Mouse (Mus musculus) layer of hippocampus, postnatal 14 days (tissue): ENCODE measurements around the gene Shld2. TPM values are rescaled to one million over a fixed set of nuclear protein-coding genes. Genes with fewer than 3 reads are reported as not detected.
A peak's percentile ranks its signal among the peaks of the same experiment; 100 is the strongest.

Experiments
- DNase-seq, 2 experiments: peaks; one replicate each; pipeline ENCODE4 v3.0.0; 2021 to 2022; ENCODE audit warnings: low spot score in 2 of 2, mixed read lengths in 1 of 2
- total RNA-seq, 2 experiments: library from RNA; stranded (reverse); gene quantifications; 2 replicates each; pipeline ENCODE4 v1.2.3; 2021

The Shld2 gene
- total RNA-seq, 2 experiments from 2014 or later = 9.7 to 14.5 TPM

- no peak for DNase-seq
These were observed 86.9 kb downstream of the Shld2 start for GRCm38 (mm10) chr14:34223362-34223898.

DNA sequence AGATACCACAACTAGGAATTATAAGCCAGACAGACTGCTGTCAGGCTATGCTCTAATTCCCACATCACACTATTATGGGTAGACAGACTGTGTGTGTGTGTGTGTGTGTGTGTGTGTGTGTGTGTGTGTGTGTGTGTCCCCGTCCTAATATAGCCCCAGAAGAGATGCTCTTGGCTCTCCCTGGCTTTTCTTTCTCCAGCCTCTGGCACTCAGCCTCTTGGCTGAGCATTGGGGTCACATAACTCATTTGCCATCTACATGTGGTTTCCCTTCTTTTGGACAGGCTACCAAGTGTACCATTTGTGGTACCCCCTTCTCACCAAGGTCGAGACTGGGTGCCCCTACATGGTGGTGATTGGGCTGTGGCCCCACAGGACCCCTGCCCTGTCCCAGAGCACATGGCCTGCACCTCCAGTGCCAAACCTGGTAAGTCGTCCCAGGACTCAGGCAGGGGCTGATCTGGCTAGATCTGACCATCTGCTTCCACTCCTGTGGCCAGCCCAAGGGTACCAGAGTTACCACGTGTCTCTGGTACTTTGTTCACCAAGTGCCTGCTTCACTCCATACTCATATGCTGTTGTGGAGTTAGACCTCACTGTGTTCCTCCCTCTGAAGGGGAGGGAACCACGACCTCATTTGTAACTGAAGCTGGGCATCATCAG, 88.7 kb downstream of the Shld2 start:
- no peak for DNase-seq

GRCm38 (mm10) chr14:34220426-34220825, 89.9 kb downstream of the Shld2 start:
- DNase-seq = no peak

DNA sequence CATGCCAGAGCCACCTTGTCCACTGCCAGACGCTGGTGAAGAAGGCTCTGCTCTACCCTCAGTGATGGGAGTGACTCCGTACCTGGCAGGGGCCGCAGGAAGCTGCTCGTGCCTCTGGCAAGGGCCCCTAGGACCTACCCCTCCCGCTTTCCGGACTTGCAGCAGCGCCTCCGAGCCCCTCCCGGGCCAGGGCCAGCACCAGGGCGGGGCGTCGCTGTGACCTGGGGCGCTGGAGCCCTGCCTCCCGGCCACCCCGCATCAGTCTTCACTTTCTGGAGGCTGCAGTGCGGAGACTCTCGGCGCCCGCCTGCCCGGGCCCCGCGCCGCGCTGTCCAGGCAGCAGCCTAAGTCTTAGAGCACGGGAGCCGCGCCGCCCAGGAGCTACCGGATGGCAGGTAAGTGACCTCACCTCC, 90.5 kb downstream of the Shld2 start:
- no peak for DNase-seq

- DNase-seq = no peak
These were observed 91.0 kb downstream of the Shld2 start, which contains the start of gene Syt15 for GRCm38 (mm10) chr14:34219295-34219694. Syt15 (plus strand) TSS chr14:34219595.

DNA sequence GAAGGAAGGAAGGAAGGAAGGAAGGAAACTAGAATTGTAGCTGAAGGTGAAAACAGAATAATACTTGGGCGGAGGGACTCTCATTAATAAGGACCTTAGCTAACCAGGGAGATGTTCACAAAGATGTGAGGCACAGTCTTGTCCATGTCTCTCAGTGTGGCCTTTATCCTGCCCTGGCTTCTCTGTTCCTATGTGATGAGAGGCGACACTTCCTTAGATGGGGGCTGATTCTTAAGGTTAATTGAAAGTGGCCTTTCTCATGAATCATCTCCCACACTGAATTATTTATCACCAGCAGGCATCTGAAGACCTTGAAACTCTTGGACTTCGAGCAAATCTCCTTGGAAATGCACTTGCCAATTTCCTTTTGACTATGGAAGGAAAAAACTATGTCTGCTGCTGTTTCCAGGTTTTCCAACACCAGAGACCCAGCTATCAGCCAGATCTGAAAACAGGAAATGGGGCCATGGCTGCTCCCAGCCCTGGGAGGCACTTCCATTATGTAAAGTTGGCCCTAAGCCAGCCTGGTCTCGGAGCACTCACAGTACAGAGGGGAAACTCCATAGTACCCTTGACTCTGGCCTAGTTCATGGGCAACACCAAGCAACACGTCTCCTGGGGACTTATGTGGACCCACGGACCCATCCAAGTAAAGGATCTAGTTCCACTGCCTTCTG, 94.7 kb downstream of the Shld2 start:
- no peak for DNase-seq

- DNase-seq = no peak
These were observed 100.4 kb downstream of the Shld2 start for GRCm38 (mm10) chr14:34209942-34210341.

- DNase-seq = no peak
These were observed 101.2 kb downstream of the Shld2 start for GRCm38 (mm10) chr14:34209080-34209479.

DNA sequence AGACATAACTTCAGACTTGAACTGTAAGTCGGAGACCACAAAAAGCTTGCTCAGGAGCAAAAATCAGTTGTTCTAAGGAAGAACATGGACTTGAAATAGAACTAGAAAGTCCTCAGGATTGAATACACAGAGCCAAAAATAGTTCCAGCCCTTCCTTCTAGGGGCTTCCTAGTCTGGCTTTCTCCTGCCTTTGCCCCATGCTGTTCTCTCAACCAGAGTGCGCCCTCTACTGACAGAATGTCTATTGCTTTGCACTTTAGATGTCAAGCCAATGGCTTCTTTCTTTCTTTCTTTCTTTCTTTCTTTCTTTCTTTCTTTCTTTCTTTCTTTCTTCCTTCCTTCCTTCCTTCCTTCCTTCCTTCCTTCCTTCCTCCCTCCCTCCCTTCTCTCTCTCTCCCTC, 101.6 kb downstream of the Shld2 start:
- DNase-seq = peak in 1 of 2 experiments; percentile 38

GRCm38 (mm10) chr14:34207996-34208395, 102.3 kb downstream of the Shld2 start:
- no peak for DNase-seq

GRCm38 (mm10) chr14:34201231-34202035, 108.9 kb downstream of the Shld2 start, which contains the start of gene Gprin2:
Gprin2 (minus strand) TSS chr14:34201653.
- DNase-seq = peak; percentile 19 to 23

- peak in 1 of 2 experiments; percentile 21 for DNase-seq
These were observed 109.5 kb downstream of the Shld2 start for GRCm38 (mm10) chr14:34200738-34201230.

DNA sequence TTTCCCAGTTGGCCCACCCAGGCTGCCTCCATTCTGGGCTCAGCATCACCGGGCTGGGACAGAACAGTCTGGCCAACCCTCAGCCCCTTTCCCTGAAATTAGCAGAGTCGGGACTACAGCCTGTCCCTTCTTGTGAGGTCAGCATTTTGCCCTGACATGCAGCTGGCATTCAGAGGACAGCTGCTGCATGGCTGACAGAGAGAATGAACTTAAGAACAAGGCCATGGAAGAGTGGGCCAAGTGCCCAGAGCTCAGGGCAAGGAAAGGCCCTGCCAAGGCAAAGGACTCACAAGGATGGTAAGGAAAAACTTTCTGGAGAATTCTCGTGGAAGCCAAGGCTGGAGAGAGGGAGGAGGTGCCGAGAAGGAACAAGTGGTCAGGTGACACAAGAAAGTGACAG, 113.6 kb downstream of the Shld2 start:
- no peak for DNase-seq

DNA sequence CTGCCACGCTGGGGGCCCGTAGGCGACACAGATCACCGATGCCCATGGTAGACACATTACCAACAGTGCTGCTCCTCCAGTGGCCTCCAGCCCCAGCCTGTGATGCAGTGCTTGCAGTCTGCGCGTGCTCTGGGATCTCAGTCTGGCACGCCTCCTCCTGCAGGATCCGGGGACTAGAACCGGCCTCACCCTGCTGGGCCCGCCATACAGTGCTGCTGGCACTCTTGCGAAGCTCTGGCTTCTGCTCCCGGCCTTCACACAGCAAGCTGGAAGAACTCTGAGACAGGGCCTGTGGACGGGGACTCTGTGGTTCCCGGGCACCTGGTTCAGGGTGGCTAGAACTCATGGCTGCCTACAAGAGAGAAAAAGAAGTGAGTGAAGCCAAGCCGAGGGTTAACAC, 114.8 kb downstream of the Shld2 start:
- no peak for DNase-seq

GRCm38 (mm10) chr14:34193879-34194278, 116.4 kb downstream of the Shld2 start:
- no peak for DNase-seq

DNA sequence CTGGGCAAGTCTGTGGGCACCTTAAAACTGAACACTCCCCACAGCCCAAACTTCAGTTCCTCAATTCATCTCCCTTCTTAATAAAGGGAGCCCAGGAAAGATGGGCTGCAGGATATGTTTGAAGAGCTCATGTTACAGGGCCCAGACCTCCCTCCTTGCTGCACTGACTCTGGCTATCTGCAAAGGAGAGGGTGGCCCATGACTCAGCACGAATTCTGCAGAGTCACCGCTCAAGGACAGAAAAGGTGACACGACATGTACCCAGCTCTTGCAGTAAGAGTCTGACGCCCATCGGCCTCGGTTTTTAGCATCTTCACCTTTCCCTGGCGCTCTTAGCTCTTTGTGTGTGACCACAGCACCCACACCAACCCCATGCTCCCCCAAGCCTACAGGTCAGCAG, 119.9 kb downstream of the Shld2 start:
- no peak for DNase-seq

DNA sequence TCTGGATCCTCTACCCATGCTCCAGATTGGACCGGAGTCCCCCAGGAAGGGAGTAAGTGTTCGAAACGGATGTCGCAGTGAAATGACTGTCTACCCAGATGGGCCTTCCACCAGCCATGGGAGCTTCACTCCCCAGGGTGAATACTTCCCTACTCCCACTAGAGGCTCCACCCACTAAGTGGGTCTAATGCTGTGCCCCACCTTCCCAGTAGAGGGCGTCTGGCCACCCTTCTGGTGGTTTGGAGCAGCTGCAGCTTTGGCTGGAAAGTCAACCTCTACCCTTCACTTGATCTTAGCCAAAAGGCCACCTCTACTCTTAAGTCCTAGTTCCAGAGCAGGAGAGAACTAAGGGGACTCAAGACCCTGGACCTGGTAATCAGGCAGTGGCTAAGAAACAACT, 121.7 kb downstream of the Shld2 start:
- DNase-seq = peak in 1 of 2 experiments; percentile 19
